Mouse (Mus musculus): Measurements from ENCODE around the gene Pam16. TPM values are rescaled to one million over a fixed set of nuclear protein-coding genes. Genes with fewer than 3 reads are reported as not detected.

Gene Pam16
- polyA plus RNA-seq, 1 experiment from 2014 or later: 192 TPM

DNA sequence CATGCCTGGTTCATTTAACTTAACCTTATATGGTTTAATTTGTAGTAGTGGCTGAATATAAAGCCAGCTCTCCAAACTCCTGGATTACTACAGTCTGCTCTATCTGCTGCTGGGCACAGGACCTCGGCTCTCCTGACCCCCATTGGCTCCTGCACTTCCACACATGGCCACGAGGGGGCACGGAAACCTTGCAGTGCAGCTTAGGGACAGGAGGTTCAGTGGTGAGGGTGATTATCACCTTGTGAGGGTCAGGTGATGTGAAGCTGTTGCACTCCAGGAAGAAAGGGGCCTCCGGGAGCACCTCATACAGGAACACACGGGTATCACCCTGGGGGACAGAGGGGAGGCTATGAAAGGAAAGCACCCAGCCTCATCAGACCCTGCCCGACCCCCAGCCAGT, 5.2 kb upstream of the Pam16 start:
- Histone ChIP-seq H3K27ac (ENCODE audit: low read depth, low read length) (no peak overlapping the region), H3K27me3 (replicated peaks; ENCODE audit: control insufficient read depth, insufficient read depth, low read length) (no peaks in the 10 kb centered on the region), H3K4me3 (ENCODE audit: low read depth, low read length) (no peak overlapping the region), H3K4me1 (ENCODE audit: control insufficient read depth, insufficient read depth, low read length) (no peaks in the 10 kb centered on the region), H3K9me3 (replicated peaks; ENCODE audit: control insufficient read depth, low read length) (no peaks in the 10 kb centered on the region), H3K9ac (ENCODE audit: low read length) (no peak overlapping the region), H3K4me2 (ENCODE audit: low read length) (no peak overlapping the region), H3K36me3 (ENCODE audit: control insufficient read depth, insufficient read depth, low read length) (peaks cover 10% of the 10 kb centered on the region)
- WGBS: 20% methylated on average over 6 of the region's 6 CpGs
- peak; percentile 57; the same call in 1 of the 2 replicates for ATAC-seq
- DNase-seq (ENCODE audit: low spot score): peak; percentile 68

DNA sequence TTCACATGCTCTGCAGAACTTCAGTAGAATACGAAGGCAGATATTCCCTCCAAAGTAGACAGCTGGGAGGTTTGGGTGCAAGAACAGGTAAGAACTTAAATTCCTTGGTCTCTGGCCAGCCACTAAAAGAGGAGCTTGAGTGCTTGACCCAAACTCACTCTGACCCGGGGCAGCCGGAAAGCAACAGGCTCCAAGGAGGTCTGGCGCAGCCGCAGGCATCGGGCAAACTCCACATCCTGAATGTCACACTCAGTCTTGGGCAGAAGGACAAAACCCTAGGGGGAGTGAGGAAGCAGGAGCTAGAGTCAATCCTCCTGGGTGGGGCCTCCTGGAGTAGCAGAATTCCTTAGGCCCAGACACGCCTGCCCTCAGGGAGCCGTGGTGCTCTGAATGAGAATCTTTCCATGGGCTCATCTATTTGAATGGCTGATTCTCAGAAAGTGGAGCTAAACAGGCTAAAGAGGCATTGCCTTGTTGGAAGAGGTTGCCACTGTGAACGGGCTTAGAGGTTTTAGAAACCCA, 4.2 kb upstream of the Pam16 start:
- Histone ChIP-seq H3K4me2 (ENCODE audit: low read length) (no peak overlapping the region), H3K9me3 (replicated peaks; ENCODE audit: control insufficient read depth, low read length) (no peaks in the 10 kb centered on the region), H3K27me3 (replicated peaks; ENCODE audit: control insufficient read depth, insufficient read depth, low read length) (no peaks in the 10 kb centered on the region), H3K4me3 (ENCODE audit: low read depth, low read length) (no peak overlapping the region), H3K36me3 (ENCODE audit: control insufficient read depth, insufficient read depth, low read length) (peaks cover 5% of the 10 kb centered on the region), H3K9ac (ENCODE audit: low read length) (no peak overlapping the region), H3K4me1 (ENCODE audit: control insufficient read depth, insufficient read depth, low read length) (peaks cover 2% of the 10 kb centered on the region; the same call in 1 of the 2 replicates), H3K27ac (ENCODE audit: low read depth, low read length) (no peak overlapping the region)
- WGBS: 94% methylated on average over 9 of the region's 9 CpGs
- DNase-seq (ENCODE audit: low spot score) (no peak), ATAC-seq (no peak)

DNA sequence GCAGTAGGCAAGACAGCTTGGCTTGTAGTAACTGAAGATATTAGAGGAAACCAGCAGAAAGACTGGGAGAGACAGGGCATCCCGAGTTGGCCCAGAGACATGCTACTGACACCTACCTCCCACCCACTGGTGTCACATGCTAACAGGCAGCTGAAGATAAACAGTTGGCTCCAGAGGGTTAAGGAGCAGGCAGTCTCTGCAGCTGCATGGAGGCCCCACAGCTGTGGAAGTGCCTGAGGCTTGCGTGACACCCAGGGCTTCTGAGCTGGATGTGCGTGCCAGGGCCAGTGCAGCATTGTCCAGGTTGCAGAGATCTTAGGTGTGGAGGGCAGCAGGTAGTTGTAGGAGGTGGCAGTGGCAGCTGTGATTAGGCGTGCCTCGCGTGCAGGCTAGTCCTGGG, 2.3 kb upstream of the Pam16 start:
- no peak overlapping the region for H3K4me3 ChIP-seq (ENCODE audit: low read depth, low read length)
- H3K4me2 ChIP-seq (ENCODE audit: low read length): no peak overlapping the region
- DNase-seq (ENCODE audit: low spot score) (no peak), ATAC-seq (no peak)
- no peak overlapping the region for H3K27ac ChIP-seq (ENCODE audit: low read depth, low read length)
- no peaks in the 10 kb centered on the region for H3K27me3 ChIP-seq (replicated peaks; ENCODE audit: control insufficient read depth, insufficient read depth, low read length)
- no peak overlapping the region for H3K9ac ChIP-seq (ENCODE audit: low read length)
- H3K4me1 ChIP-seq (ENCODE audit: control insufficient read depth, insufficient read depth, low read length): peaks cover 12% of the 10 kb centered on the region; the same call in 1 of the 2 replicates
- no peaks in the 10 kb centered on the region for H3K9me3 ChIP-seq (replicated peaks; ENCODE audit: control insufficient read depth, low read length)
- WGBS: 89% methylated on average over 6 of the region's 6 CpGs
- peaks cover 5% of the 10 kb centered on the region for H3K36me3 ChIP-seq (ENCODE audit: control insufficient read depth, insufficient read depth, low read length)

DNA sequence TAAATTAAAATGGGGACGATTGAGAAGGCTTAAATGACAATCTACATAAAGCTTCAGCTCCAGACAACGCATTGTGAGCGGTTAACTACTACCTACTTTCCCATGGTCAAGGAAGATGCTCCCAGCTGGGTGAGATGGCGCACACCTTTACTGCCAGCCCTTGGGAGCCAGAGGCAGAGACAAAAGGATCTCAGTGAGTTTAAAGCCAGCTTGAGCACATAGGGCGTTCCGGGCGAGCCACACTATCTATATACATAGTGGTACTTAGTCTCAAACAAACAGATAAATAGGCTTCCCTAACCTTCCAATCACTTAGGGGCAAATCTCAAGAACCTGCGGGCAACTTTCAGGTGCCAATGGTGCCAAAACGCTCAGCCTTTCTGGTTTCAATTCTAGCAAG, 714 bp downstream of the Pam16 start:
- ATAC-seq (peak; percentile 21; the same call in 1 of the 2 replicates), DNase-seq (ENCODE audit: low spot score) (peak; percentile 18)
- H3K4me2 ChIP-seq (ENCODE audit: low read length): peak overlapping the region; percentile 83
- H3K9ac ChIP-seq (ENCODE audit: low read length): peak overlapping the region; percentile 87
- peak overlapping the region; percentile 60; the same call in 1 of the 2 replicates for H3K27ac ChIP-seq (ENCODE audit: low read depth, low read length)
- peaks cover 10% of the 10 kb centered on the region for H3K36me3 ChIP-seq (ENCODE audit: control insufficient read depth, insufficient read depth, low read length)
- WGBS: 17% methylated on average over 9 of the region's 9 CpGs
- peaks cover 12% of the 10 kb centered on the region; the same call in 1 of the 2 replicates for H3K4me1 ChIP-seq (ENCODE audit: control insufficient read depth, insufficient read depth, low read length)
- no peaks in the 10 kb centered on the region for H3K9me3 ChIP-seq (replicated peaks; ENCODE audit: control insufficient read depth, low read length)
- no peaks in the 10 kb centered on the region for H3K27me3 ChIP-seq (replicated peaks; ENCODE audit: control insufficient read depth, insufficient read depth, low read length)
- H3K4me3 ChIP-seq (ENCODE audit: low read depth, low read length): peak overlapping the region; percentile 66

DNA sequence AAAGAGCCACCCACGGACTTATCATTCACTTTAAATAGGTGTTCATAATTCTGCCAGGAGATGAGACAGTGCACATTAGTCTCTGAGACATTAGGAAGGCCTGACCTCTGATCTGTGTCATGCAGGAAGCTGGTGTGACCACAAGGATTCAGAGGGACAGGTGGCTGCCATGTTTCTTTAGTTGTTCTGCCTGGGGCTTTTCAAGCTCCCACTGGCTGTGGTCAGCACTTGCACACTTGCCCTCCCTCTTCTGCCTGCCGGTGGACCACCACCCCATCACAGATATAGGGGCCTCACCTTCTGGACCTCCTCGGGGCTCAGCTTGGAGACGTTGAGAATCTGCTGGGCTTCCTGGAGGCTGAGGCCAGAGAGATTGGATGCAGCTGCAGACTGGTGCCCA, 8.0 kb downstream of the Pam16 start:
- DNase-seq (ENCODE audit: low spot score) (no peak), ATAC-seq (no peak)
- no peak overlapping the region for H3K27ac ChIP-seq (ENCODE audit: low read depth, low read length)
- peaks cover 62% of the 10 kb centered on the region for H3K36me3 ChIP-seq (ENCODE audit: control insufficient read depth, insufficient read depth, low read length)
- WGBS: 83% methylated on average over 4 of the region's 4 CpGs
- no peaks in the 10 kb centered on the region for H3K27me3 ChIP-seq (replicated peaks; ENCODE audit: control insufficient read depth, insufficient read depth, low read length)
- H3K9ac ChIP-seq (ENCODE audit: low read length): no peak overlapping the region
- no peak overlapping the region for H3K4me3 ChIP-seq (ENCODE audit: low read depth, low read length)
- no peaks in the 10 kb centered on the region for H3K4me1 ChIP-seq (ENCODE audit: control insufficient read depth, insufficient read depth, low read length)
- no peak overlapping the region for H3K4me2 ChIP-seq (ENCODE audit: low read length)
- H3K9me3 ChIP-seq (replicated peaks; ENCODE audit: control insufficient read depth, low read length): no peaks in the 10 kb centered on the region

DNA sequence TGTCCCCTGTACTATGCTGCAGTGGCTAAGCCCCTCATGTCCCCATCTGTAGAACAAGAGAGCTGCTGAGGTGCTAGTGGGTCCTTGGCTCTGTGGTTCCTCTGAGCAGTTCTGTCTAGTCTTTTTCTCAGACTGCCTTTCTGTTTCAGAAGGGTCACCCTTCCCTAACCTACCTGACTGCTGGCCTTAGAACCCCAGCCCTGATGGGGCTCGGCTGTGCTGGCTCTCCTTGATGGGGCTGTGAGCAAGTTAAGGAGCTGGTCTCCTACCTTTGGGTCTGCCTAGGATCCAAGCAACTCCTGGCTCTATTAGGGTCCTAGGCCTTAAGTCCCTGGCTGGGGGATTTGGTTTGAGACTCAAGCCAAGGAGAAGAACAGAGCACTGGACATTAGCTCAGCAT, 9.5 kb downstream of the Pam16 start:
- H3K9me3 ChIP-seq (replicated peaks; ENCODE audit: control insufficient read depth, low read length): no peaks in the 10 kb centered on the region
- no peaks in the 10 kb centered on the region for H3K27me3 ChIP-seq (replicated peaks; ENCODE audit: control insufficient read depth, insufficient read depth, low read length)
- 74% methylated on average over 1 of the region's 1 CpGs for WGBS
- H3K4me3 ChIP-seq (ENCODE audit: low read depth, low read length): no peak overlapping the region
- no peak for DNase-seq (ENCODE audit: low spot score)
- H3K27ac ChIP-seq (ENCODE audit: low read depth, low read length): no peak overlapping the region
- H3K4me1 ChIP-seq (ENCODE audit: control insufficient read depth, insufficient read depth, low read length): no peaks in the 10 kb centered on the region
- no peak overlapping the region for H3K9ac ChIP-seq (ENCODE audit: low read length)
- H3K36me3 ChIP-seq (ENCODE audit: control insufficient read depth, insufficient read depth, low read length): peaks cover 74% of the 10 kb centered on the region
- ATAC-seq: no peak
- H3K4me2 ChIP-seq (ENCODE audit: low read length): no peak overlapping the region

DNA sequence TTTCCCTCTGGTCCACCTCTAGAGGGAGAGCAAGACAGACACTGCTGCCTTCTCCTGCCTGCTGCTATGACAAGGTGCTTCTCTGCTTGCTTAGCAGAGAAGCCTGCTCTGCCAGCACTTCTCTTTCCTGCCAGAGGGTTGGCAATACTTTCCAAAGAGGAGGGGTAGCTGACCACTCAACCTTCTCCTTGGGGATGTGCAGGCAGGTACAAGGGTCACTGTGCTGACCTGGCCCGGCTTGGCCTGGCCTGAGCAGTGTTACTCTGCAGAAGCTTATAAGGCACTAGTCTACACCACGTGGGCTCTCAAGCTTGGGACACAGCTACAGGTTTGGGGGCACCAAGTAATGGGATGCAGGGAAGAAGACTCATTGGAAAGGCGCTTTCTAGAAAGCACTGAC, 10.1 kb downstream of the Pam16 start:
- no peak for ATAC-seq
- H3K27ac ChIP-seq (ENCODE audit: low read depth, low read length): no peak overlapping the region
- no peaks in the 10 kb centered on the region for H3K9me3 ChIP-seq (replicated peaks; ENCODE audit: control insufficient read depth, low read length)
- 85% methylated on average over 3 of the region's 3 CpGs for WGBS
- H3K4me3 ChIP-seq (ENCODE audit: low read depth, low read length): no peak overlapping the region
- no peak overlapping the region for H3K4me2 ChIP-seq (ENCODE audit: low read length)
- peaks cover 81% of the 10 kb centered on the region for H3K36me3 ChIP-seq (ENCODE audit: control insufficient read depth, insufficient read depth, low read length)
- no peaks in the 10 kb centered on the region for H3K4me1 ChIP-seq (ENCODE audit: control insufficient read depth, insufficient read depth, low read length)
- DNase-seq (ENCODE audit: low spot score): no peak
- H3K9ac ChIP-seq (ENCODE audit: low read length): no peak overlapping the region
- no peaks in the 10 kb centered on the region for H3K27me3 ChIP-seq (replicated peaks; ENCODE audit: control insufficient read depth, insufficient read depth, low read length)

DNA sequence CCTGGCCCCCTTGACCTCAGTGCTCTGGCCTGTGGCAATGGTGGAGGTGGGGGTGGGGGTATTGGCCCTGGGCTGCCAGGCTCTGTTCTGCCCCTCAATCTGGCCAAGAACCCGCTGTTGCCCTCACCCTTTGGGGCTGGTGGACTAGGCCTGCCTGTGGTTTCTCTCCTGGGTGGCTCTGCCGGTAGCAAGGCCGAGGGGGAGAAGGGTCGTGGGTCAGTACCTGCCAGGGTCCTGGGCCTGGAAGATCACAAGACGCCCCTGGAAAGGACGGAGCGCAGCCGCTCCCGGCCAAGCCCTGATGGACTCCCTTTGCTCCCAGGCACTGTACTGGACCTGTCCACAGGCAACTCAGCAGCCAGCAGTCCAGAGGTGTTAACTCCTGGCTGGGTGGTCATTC, 11.1 kb downstream of the Pam16 start:
- H3K4me3 ChIP-seq (ENCODE audit: low read depth, low read length): no peak overlapping the region
- no peak overlapping the region for H3K9ac ChIP-seq (ENCODE audit: low read length)
- H3K9me3 ChIP-seq (replicated peaks; ENCODE audit: control insufficient read depth, low read length): no peaks in the 10 kb centered on the region
- ATAC-seq: no peak
- H3K4me1 ChIP-seq (ENCODE audit: control insufficient read depth, insufficient read depth, low read length): no peaks in the 10 kb centered on the region
- no peak overlapping the region for H3K27ac ChIP-seq (ENCODE audit: low read depth, low read length)
- H3K36me3 ChIP-seq (ENCODE audit: control insufficient read depth, insufficient read depth, low read length): peaks cover 81% of the 10 kb centered on the region
- no peaks in the 10 kb centered on the region for H3K27me3 ChIP-seq (replicated peaks; ENCODE audit: control insufficient read depth, insufficient read depth, low read length)
- WGBS: 96% methylated on average over 9 of the region's 9 CpGs
- DNase-seq (ENCODE audit: low spot score): no peak
- no peak overlapping the region for H3K4me2 ChIP-seq (ENCODE audit: low read length)

DNA sequence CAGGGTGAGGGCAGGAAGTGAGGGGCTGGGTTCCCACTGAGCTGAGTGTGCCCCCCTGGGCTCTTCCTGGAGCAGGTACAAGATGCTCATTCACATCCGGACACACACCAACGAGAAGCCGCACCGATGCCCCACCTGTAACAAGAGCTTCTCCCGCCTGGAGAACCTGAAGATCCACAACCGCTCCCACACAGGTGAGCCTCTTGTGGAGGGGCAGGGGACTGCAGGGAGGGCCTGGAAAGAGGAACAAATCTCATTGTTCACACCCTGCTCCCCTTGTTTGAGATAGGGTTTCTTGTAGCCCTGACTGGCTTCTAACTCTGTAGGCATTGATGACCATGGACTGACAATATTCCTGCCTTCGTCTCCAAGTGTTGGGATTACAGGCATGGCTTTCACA, 13.1 kb downstream of the Pam16 start:
- no peak overlapping the region for H3K4me2 ChIP-seq (ENCODE audit: low read length)
- peaks cover 77% of the 10 kb centered on the region for H3K36me3 ChIP-seq (ENCODE audit: control insufficient read depth, insufficient read depth, low read length)
- H3K9ac ChIP-seq (ENCODE audit: low read length): no peak overlapping the region
- H3K27me3 ChIP-seq (replicated peaks; ENCODE audit: control insufficient read depth, insufficient read depth, low read length): no peaks in the 10 kb centered on the region
- ATAC-seq (no peak), DNase-seq (ENCODE audit: low spot score) (no peak)
- H3K9me3 ChIP-seq (replicated peaks; ENCODE audit: control insufficient read depth, low read length): no peaks in the 10 kb centered on the region
- no peak overlapping the region for H3K4me3 ChIP-seq (ENCODE audit: low read depth, low read length)
- H3K4me1 ChIP-seq (ENCODE audit: control insufficient read depth, insufficient read depth, low read length): peaks cover under 1% of the 10 kb centered on the region; the same call in 1 of the 2 replicates
- WGBS: 92% methylated on average over 7 of the region's 7 CpGs
- no peak overlapping the region for H3K27ac ChIP-seq (ENCODE audit: low read depth, low read length)
